Mouse (Mus musculus) kidney, adult 2 months (tissue): ENCODE data around the gene Ank.

Source experiments
- CTCF ChIP-seq: fragments of 200-500 bp; conservative IDR thresholded peaks from 2 replicates; pipeline ENCODE4 v1.5.1; 2011; ENCODE audit warnings: low read depth, mild to moderate bottlenecking, control low read depth, low read length, moderate library complexity, mixed read lengths; ENCODE audit not compliant: insufficient read depth, insufficient read length
- POLR2A ChIP-seq: fragments of 200-500 bp; IDR thresholded peaks from one replicate; pipeline ENCODE4 v1.6.1; 2011; ENCODE audit warnings: low read depth, low read length, control low read depth

GRCm38 (mm10) chr15:27516927-27517326 is 50.5 kb downstream of the Ank start:
- TF ChIP-seq CTCF (no peak), POLR2A (no peak)
